Mouse (Mus musculus) limb, embryonic 10.5 days (tissue): ENCODE results near the gene Adamts5. TPM values are rescaled to one million over a fixed set of nuclear protein-coding genes. Genes with fewer than 3 reads are reported as not detected.

Experiments
- polyA plus RNA-seq: library from polyadenylated mRNA; unstranded; fragments of >200 nt; fragmentation: Nextera tagmentation; extraction: Ambion mirVana; gene quantifications from 2 replicates; pipeline ENCODE4 v1.2.1, GENCODE M21; 2016

Adamts5 gene
- polyA plus RNA-seq, 1 experiment from 2014 or later, result 1.1 TPM

Other genes with a start within 250 kb of the Adamts5 start
- gene Adamts1, start 98.7 kb downstream of the Adamts5 start, polyA plus RNA-seq, result 24.7 and 26.8 TPM in 2 replicates